Mouse (Mus musculus): ENCODE measurements around the gene Tmem88. TPM values are rescaled to one million over a fixed set of nuclear protein-coding genes. Genes with fewer than 3 reads are reported as not detected.

The Tmem88 gene
- total and polyA plus RNA-seq, 3 experiments = 0.16 to 0.25 TPM; not detected in 1

DNA sequence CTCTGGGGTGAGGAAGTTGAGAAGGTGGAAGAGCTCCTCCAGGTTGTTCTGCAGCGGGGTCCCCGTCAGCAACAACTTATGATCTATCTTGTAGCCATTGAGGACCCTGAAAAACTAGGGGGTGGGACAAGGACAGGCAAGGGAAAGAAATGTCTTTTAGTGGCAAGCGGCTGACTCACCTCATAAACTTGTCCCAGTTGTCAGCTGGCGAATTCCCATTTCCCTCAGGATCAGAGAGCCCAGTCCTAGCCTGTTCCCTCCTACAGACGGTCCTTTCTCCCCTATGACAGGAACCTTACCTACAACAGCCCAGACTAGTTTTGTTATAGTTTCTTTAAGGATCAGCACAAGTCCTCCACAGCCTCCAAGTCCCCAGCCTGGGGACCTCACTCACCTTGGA is 41.5 kb downstream of the Tmem88 start:
- H3K27ac ChIP-seq (ENCODE audit: insufficient read depth, low read depth) = no peak overlapping the region
- TF ChIP-seq ZNF384 (IDR thresholded peaks at IDR 0.05; ENCODE audit: low read depth, low read length) (no peak), GABPA (IDR thresholded peaks at IDR 0.05; ENCODE audit: insufficient replicate concordance, low read depth, low read length) (no peak), E2F4 (IDR thresholded peaks at IDR 0.05; ENCODE audit: insufficient replicate concordance, low read depth, low read length) (no peak), BHLHE40 (IDR thresholded peaks at IDR 0.05; ENCODE audit: low read depth, low read length) (no peak), TBP (conservative IDR thresholded peaks at IDR 0.05; ENCODE audit: low read depth, low read length) (no peak), MXI1 (IDR thresholded peaks at IDR 0.05; ENCODE audit: low read depth, low read length) (no peak), ZKSCAN1 (IDR thresholded peaks at IDR 0.05; ENCODE audit: borderline replicate concordance, low read depth, low read length) (no peak), KAT2A (IDR thresholded peaks at IDR 0.05; ENCODE audit: insufficient replicate concordance, low read length) (no peak), JUND (conservative IDR thresholded peaks at IDR 0.05; ENCODE audit: low read depth, low read length) (no peak), JUN (IDR thresholded peaks at IDR 0.05; ENCODE audit: insufficient read depth, low read depth, low read length) (no peak), ELF1 (IDR thresholded peaks at IDR 0.05; ENCODE audit: low read depth, low read length) (no peak), MAX (IDR thresholded peaks at IDR 0.05; ENCODE audit: low read length) (no peak), ETS1 (conservative IDR thresholded peaks at IDR 0.05; ENCODE audit: low read depth, low read length) (no peak), RCOR1 (conservative IDR thresholded peaks at IDR 0.05; ENCODE audit: low read depth, low read length) (no peak), ZC3H11A (IDR thresholded peaks at IDR 0.05; ENCODE audit: low read depth, low read length) (no peak)
- H3K27me3 ChIP-seq (replicated peaks) = no peaks in the 10 kb centered on the region
- in situ Hi-C loops (cut with MboI; ENCODE audit: low pct_ligation_motif_present, low pct_unique_long_range_greater_than_20kb, low sequenced_read_pairs) (no loop called here), dilution Hi-C loops (cut with MboI; ENCODE audit: extremely low pct_ligation_motif_present, extremely low pct_unique_long_range_greater_than_20kb, low sequenced_read_pairs) (no loop called here)
- no peak overlapping the region for H3K4me3 ChIP-seq (replicated peaks in 1 of 3; ENCODE audit: low read depth in 2 of 3, low read length in 2 of 3, poor library complexity in 1 of 3)
- H3K36me3 ChIP-seq (replicated peaks in 1 of 2; ENCODE audit: control insufficient read depth in 1 of 2, insufficient read depth in 1 of 2, low read length in 1 of 2) = peaks cover 77 to 98% of the 10 kb centered on the region in 2 experiments
- no peaks in the 10 kb centered on the region for H3K9me3 ChIP-seq (replicated peaks; ENCODE audit: low read length)
- no peak overlapping the region for H3K9ac ChIP-seq (ENCODE audit: insufficient read depth, low read depth)
- no peak for DNase-seq (ENCODE audit: extremely low read depth)
- no peaks in the 10 kb centered on the region for H3K4me1 ChIP-seq (ENCODE audit: control insufficient read depth in 1 of 2, insufficient read depth in 2 of 2)
- H3K79me2 ChIP-seq (replicated peaks; ENCODE audit: control insufficient read depth, extremely low read depth, insufficient read depth, poor library complexity, severe bottlenecking) = no peaks in the 10 kb centered on the region
- no peak overlapping the region for H3K4me2 ChIP-seq (ENCODE audit: insufficient read depth, low read depth, poor library complexity, severe bottlenecking)

Other genes starting within 250 kb of the Tmem88 start
- not detected in 2 replicates for gene Alox12b, start 241.2 kb downstream of the Tmem88 start, total RNA-seq (2012; rRNA removed)
- not detected in 2 replicates for gene Alox12b, start 241.2 kb downstream of the Tmem88 start, total RNA-seq (2014; rRNA removed)
- not detected in 2 replicates for gene Alox12b, start 241.2 kb downstream of the Tmem88 start, polyA plus RNA-seq (2012; ENCODE audit: insufficient read length, low read depth)
- 0.30 and 0.50 TPM in 2 replicates for gene Alox8, start 200.4 kb downstream of the Tmem88 start, total RNA-seq (2012; rRNA removed)
- not detected in 2 replicates for gene Alox8, start 200.4 kb downstream of the Tmem88 start, total RNA-seq (2014; rRNA removed)
- gene Alox8, start 200.4 kb downstream of the Tmem88 start, polyA plus RNA-seq (2012; ENCODE audit: insufficient read length, low read depth) = 0.10 TPM in 1 of 2 replicates, not detected in the other
- gene Gucy2e, start 161.2 kb downstream of the Tmem88 start, total RNA-seq (2012; rRNA removed) = not detected in 2 replicates
- gene Gucy2e, start 161.2 kb downstream of the Tmem88 start, total RNA-seq (2014; rRNA removed) = 0.03 TPM in 1 of 2 replicates, not detected in the other
- gene Gucy2e, start 161.2 kb downstream of the Tmem88 start, polyA plus RNA-seq (2012; ENCODE audit: insufficient read length, low read depth) = not detected in 2 replicates
- 18.5 and 18.9 TPM in 2 replicates for gene Cntrob, start 74.5 kb downstream of the Tmem88 start, total RNA-seq (2012; rRNA removed)
- 16.4 and 22.0 TPM in 2 replicates for gene Cntrob, start 74.5 kb downstream of the Tmem88 start, total RNA-seq (2014; rRNA removed)
- 36.6 and 41.5 TPM in 2 replicates for gene Cntrob, start 74.5 kb downstream of the Tmem88 start, polyA plus RNA-seq (2012; ENCODE audit: insufficient read length, low read depth)
- 75.0 and 85.4 TPM in 2 replicates for gene Trappc1, start 74.3 kb downstream of the Tmem88 start, total RNA-seq (2012; rRNA removed)
- 102 TPM in 2 replicates for gene Trappc1, start 74.3 kb downstream of the Tmem88 start, total RNA-seq (2014; rRNA removed)
- gene Trappc1, start 74.3 kb downstream of the Tmem88 start, polyA plus RNA-seq (2012; ENCODE audit: insufficient read length, low read depth) = 101 and 124 TPM in 2 replicates
- gene Kcnab3, start 72.0 kb downstream of the Tmem88 start, total RNA-seq (2012; rRNA removed) = 0.67 and 1.1 TPM in 2 replicates
- gene Kcnab3, start 72.0 kb downstream of the Tmem88 start, total RNA-seq (2014; rRNA removed) = 0.31 TPM in 1 of 2 replicates, not detected in the other
- 0.38 and 0.39 TPM in 2 replicates for gene Kcnab3, start 72.0 kb downstream of the Tmem88 start, polyA plus RNA-seq (2012; ENCODE audit: insufficient read length, low read depth)
- gene Rnf227, start 57.8 kb downstream of the Tmem88 start, total RNA-seq (2012; rRNA removed) = 0.30 and 0.34 TPM in 2 replicates
- gene Rnf227, start 57.8 kb downstream of the Tmem88 start, total RNA-seq (2014; rRNA removed) = not detected in 2 replicates
- gene Rnf227, start 57.8 kb downstream of the Tmem88 start, polyA plus RNA-seq (2012; ENCODE audit: insufficient read length, low read depth) = 0.21 TPM in 1 of 2 replicates, not detected in the other
- gene Chd3, start 28.8 kb downstream of the Tmem88 start, total RNA-seq (2012; rRNA removed) = 66.4 and 69.6 TPM in 2 replicates
- gene Chd3, start 28.8 kb downstream of the Tmem88 start, total RNA-seq (2014; rRNA removed) = 30.6 and 31.9 TPM in 2 replicates
- gene Chd3, start 28.8 kb downstream of the Tmem88 start, polyA plus RNA-seq (2012; ENCODE audit: insufficient read length, low read depth) = 87.1 and 92.0 TPM in 2 replicates
- 193 and 208 TPM in 2 replicates for gene Naa38, start 2.7 kb downstream of the Tmem88 start, total RNA-seq (2012; rRNA removed)
- gene Naa38, start 2.7 kb downstream of the Tmem88 start, total RNA-seq (2014; rRNA removed) = 161 and 201 TPM in 2 replicates
- 137 and 153 TPM in 2 replicates for gene Naa38, start 2.7 kb downstream of the Tmem88 start, polyA plus RNA-seq (2012; ENCODE audit: insufficient read length, low read depth)
- gene Cyb5d1, start 2.6 kb downstream of the Tmem88 start, total RNA-seq (2012; rRNA removed) = 28.4 and 37.4 TPM in 2 replicates
- gene Cyb5d1, start 2.6 kb downstream of the Tmem88 start, total RNA-seq (2014; rRNA removed) = 27.3 and 29.3 TPM in 2 replicates
- 29.5 and 33.2 TPM in 2 replicates for gene Cyb5d1, start 2.6 kb downstream of the Tmem88 start, polyA plus RNA-seq (2012; ENCODE audit: insufficient read length, low read depth)
- 2.9 and 5.7 TPM in 2 replicates for gene Kdm6b, start 15.4 kb upstream of the Tmem88 start, total RNA-seq (2012; rRNA removed)
- 0.36 and 0.66 TPM in 2 replicates for gene Kdm6b, start 15.4 kb upstream of the Tmem88 start, total RNA-seq (2014; rRNA removed)
- gene Kdm6b, start 15.4 kb upstream of the Tmem88 start, polyA plus RNA-seq (2012; ENCODE audit: insufficient read length, low read depth) = 6.0 and 7.2 TPM in 2 replicates
- gene Dnah2, start 150.9 kb upstream of the Tmem88 start, total RNA-seq (2012; rRNA removed) = under 0.01 TPM in 1 of 2 replicates, not detected in the other
- gene Dnah2, start 150.9 kb upstream of the Tmem88 start, total RNA-seq (2014; rRNA removed) = not detected in 2 replicates
- gene Dnah2, start 150.9 kb upstream of the Tmem88 start, polyA plus RNA-seq (2012; ENCODE audit: insufficient read length, low read depth) = 0.03 and 0.04 TPM in 2 replicates
- gene Efnb3, start 162.0 kb upstream of the Tmem88 start, total RNA-seq (2012; rRNA removed) = 1.1 and 1.3 TPM in 2 replicates
- gene Efnb3, start 162.0 kb upstream of the Tmem88 start, total RNA-seq (2014; rRNA removed) = 0.56 and 1.0 TPM in 2 replicates
- 2.7 and 2.8 TPM in 2 replicates for gene Efnb3, start 162.0 kb upstream of the Tmem88 start, polyA plus RNA-seq (2012; ENCODE audit: insufficient read length, low read depth)
- gene Wrap53, start 182.0 kb upstream of the Tmem88 start, total RNA-seq (2012; rRNA removed) = 34.2 and 40.8 TPM in 2 replicates
- 25.4 and 26.4 TPM in 2 replicates for gene Wrap53, start 182.0 kb upstream of the Tmem88 start, total RNA-seq (2014; rRNA removed)
- 35.3 and 36.0 TPM in 2 replicates for gene Wrap53, start 182.0 kb upstream of the Tmem88 start, polyA plus RNA-seq (2012; ENCODE audit: insufficient read length, low read depth)
- 104 and 107 TPM in 2 replicates for gene Trp53, start 182.1 kb upstream of the Tmem88 start, total RNA-seq (2012; rRNA removed)
- gene Trp53, start 182.1 kb upstream of the Tmem88 start, total RNA-seq (2014; rRNA removed) = 15.7 and 24.9 TPM in 2 replicates
- gene Trp53, start 182.1 kb upstream of the Tmem88 start, polyA plus RNA-seq (2012; ENCODE audit: insufficient read length, low read depth) = 309 and 372 TPM in 2 replicates
- not detected in 2 replicates for gene Atp1b2, start 207.7 kb upstream of the Tmem88 start, total RNA-seq (2012; rRNA removed)
- not detected in 2 replicates for gene Atp1b2, start 207.7 kb upstream of the Tmem88 start, total RNA-seq (2014; rRNA removed)
- gene Atp1b2, start 207.7 kb upstream of the Tmem88 start, polyA plus RNA-seq (2012; ENCODE audit: insufficient read length, low read depth) = 0.09 and 0.11 TPM in 2 replicates
- not detected in 2 replicates for gene Shbg, start 219.7 kb upstream of the Tmem88 start, total RNA-seq (2012; rRNA removed)
- gene Shbg, start 219.7 kb upstream of the Tmem88 start, total RNA-seq (2014; rRNA removed) = not detected in 2 replicates
- not detected in 2 replicates for gene Shbg, start 219.7 kb upstream of the Tmem88 start, polyA plus RNA-seq (2012; ENCODE audit: insufficient read length, low read depth)
- gene Sat2, start 223.8 kb upstream of the Tmem88 start, total RNA-seq (2012; rRNA removed) = 0.38 TPM in 1 of 2 replicates, not detected in the other
- gene Sat2, start 223.8 kb upstream of the Tmem88 start, total RNA-seq (2014; rRNA removed) = not detected in 2 replicates
- not detected in 2 replicates for gene Sat2, start 223.8 kb upstream of the Tmem88 start, polyA plus RNA-seq (2012; ENCODE audit: insufficient read length, low read depth)
- gene Fxr2, start 234.8 kb upstream of the Tmem88 start, total RNA-seq (2012; rRNA removed) = 96.4 and 104 TPM in 2 replicates
- gene Fxr2, start 234.8 kb upstream of the Tmem88 start, total RNA-seq (2014; rRNA removed) = 83.3 and 101 TPM in 2 replicates
- 90.5 and 103 TPM in 2 replicates for gene Fxr2, start 234.8 kb upstream of the Tmem88 start, polyA plus RNA-seq (2012; ENCODE audit: insufficient read length, low read depth)

All from CH12.LX (cell line).